Mouse (Mus musculus): Measurements from ENCODE around the gene Tmem11. TPM values are rescaled to one million over a fixed set of nuclear protein-coding genes. Genes with fewer than 3 reads are reported as not detected.

Tmem11 gene
- polyA plus RNA-seq, 1 experiment from 2014 or later, result 53.9 TPM

DNA sequence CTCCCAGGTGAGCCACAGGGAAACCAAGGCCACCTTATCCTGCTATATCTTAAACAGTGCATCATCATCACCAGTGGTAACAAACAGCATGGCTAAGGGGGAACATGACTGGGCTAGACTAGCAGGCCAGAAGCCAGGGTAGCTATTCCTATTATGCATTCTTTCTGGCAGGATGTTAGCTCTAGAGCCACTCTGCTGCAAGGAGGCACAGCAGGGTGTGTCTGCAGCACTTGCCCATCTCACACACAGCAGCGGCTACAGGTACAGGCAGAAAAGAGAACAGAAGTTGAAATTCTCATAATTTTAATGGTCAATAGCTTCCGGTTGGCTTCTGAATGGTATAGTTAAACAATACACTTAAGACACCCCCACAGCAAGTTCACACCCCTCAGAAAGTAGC lies 14.9 kb downstream of the Tmem11 start:
- peaks cover 58% of the 10 kb centered on the region for H3K4me1 ChIP-seq (replicated peaks)
- H3K27ac ChIP-seq (ENCODE audit: poor library complexity, severe bottlenecking), result peak overlapping the region; percentile 63; the same call in 1 of the 2 replicates
- H3K36me3 ChIP-seq, result peaks cover 57% of the 10 kb centered on the region
- H3K4me3 ChIP-seq, result no peak overlapping the region
- no peaks in the 10 kb centered on the region for H3K9me3 ChIP-seq (replicated peaks)
- no peak overlapping the region for H3K4me2 ChIP-seq
- H3K27me3 ChIP-seq (replicated peaks), result no peaks in the 10 kb centered on the region
- ATAC-seq (ENCODE audit: insufficient number of reproducible peaks, low FRiP score), result no peak
- peak overlapping the region; percentile 3; the same call in 1 of the 2 replicates for H3K9ac ChIP-seq
- 81% methylated on average over 2 of the region's 2 CpGs for WGBS

DNA sequence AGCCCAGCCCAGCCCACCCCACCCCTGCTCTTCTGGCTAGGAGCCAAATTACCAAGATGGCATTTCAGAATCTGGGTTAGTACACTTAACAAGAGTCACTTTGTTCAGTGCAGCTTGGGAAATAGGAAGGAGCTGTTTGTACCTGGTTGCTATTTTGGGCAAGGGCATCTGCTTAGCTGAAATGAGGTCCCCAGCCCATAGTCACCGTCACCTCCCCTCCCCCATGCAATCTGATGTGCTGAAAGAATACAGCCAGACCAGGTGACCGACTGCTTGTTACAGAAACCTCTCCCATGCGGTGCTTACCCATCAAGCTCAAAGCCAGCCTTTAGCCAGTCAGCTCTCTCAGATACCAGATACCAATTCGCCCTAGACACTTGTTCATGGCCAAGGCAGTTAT lies 15.9 kb downstream of the Tmem11 start:
- Histone ChIP-seq H3K9me3 (replicated peaks) (no peaks in the 10 kb centered on the region), H3K27me3 (replicated peaks) (no peaks in the 10 kb centered on the region), H3K27ac (ENCODE audit: poor library complexity, severe bottlenecking) (peak overlapping the region; percentile 63), H3K4me1 (replicated peaks) (peaks cover 58% of the 10 kb centered on the region), H3K9ac (no peak overlapping the region), H3K4me2 (peak overlapping the region; percentile 33; the same call in 1 of the 2 replicates), H3K36me3 (peaks cover 61% of the 10 kb centered on the region), H3K4me3 (no peak overlapping the region)
- ATAC-seq (ENCODE audit: insufficient number of reproducible peaks, low FRiP score), result peak; percentile 43; the same call in 1 of the 2 replicates
- 41% methylated on average over 4 of the region's 4 CpGs for WGBS

DNA sequence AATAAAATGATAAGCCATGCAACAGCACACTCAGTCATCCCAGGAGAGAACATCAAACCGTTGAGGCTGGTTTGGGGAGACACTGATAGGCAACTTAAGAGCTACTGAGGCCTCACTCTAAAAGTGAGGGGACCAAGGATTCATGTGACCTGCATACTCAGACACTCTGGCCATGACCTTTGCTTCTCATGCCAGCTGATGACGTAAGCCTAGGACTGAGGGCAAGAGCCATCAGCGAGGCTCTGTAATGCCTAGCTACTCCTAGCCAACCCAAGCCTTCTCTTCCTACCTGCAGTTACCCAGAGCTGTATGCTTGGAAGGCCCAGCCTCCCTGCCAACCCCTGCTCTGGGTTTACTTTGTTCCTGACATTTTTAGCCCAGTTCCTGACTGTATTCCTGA lies 17.1 kb downstream of the Tmem11 start:
- Histone ChIP-seq H3K27ac (ENCODE audit: poor library complexity, severe bottlenecking) (no peak overlapping the region), H3K9me3 (replicated peaks) (no peaks in the 10 kb centered on the region), H3K4me2 (no peak overlapping the region), H3K4me3 (no peak overlapping the region), H3K9ac (no peak overlapping the region), H3K4me1 (replicated peaks) (peaks cover 46% of the 10 kb centered on the region), H3K36me3 (peaks cover 72% of the 10 kb centered on the region), H3K27me3 (replicated peaks) (no peaks in the 10 kb centered on the region)
- 68% methylated on average over 3 of the region's 3 CpGs for WGBS
- no peak for ATAC-seq (ENCODE audit: insufficient number of reproducible peaks, low FRiP score)

DNA sequence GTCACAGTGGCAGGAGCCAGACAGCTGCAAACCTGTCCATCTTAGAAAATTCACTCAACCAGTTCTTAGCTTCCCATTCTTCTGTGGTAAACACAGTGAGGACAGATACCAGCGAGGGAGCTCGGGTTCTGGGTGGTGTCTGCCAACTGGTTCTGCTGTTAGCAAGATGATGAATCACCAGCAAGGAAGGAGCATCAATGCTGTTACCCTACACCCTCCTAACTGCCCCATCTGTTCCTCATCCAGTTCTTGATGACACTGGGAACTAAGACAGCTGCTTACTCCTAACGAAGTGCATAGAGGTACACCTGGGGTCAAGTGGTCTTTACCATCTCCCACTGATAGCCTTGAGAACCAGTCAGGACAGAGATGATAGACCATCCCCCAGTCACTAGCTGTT lies 22.5 kb downstream of the Tmem11 start:
- H3K4me2 ChIP-seq, result no peak overlapping the region
- no peak for ATAC-seq (ENCODE audit: insufficient number of reproducible peaks, low FRiP score)
- peaks cover under 1% of the 10 kb centered on the region; the same call in 1 of the 2 replicates for H3K4me1 ChIP-seq (replicated peaks)
- 60% methylated on average over 3 of the region's 3 CpGs for WGBS
- H3K9ac ChIP-seq, result no peak overlapping the region
- peaks cover 84% of the 10 kb centered on the region for H3K36me3 ChIP-seq
- H3K4me3 ChIP-seq, result no peak overlapping the region
- H3K27ac ChIP-seq (ENCODE audit: poor library complexity, severe bottlenecking), result no peak overlapping the region
- H3K27me3 ChIP-seq (replicated peaks), result no peaks in the 10 kb centered on the region
- no peaks in the 10 kb centered on the region for H3K9me3 ChIP-seq (replicated peaks)

DNA sequence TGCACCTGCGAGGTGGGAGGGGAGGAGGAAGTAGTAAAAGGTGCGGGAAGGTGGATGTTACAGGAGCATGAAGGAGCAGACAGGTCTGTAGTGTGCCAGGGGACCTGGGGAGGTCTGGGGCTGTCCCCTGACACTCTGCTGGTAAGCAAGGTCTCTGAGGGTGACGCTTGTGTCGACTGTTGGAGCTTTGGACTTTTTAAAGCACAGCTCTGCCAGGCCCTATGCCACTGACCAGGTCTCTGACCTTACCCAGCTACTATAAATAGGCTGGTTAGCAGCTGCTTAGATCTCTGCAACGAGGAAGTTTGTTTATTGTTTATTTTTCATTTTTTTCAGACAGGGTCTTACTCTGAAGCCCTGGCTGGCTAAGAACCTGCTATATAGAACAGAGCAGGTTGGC lies 33.7 kb downstream of the Tmem11 start:
- WGBS, result 76% methylated on average over 5 of the region's 5 CpGs
- ATAC-seq (ENCODE audit: insufficient number of reproducible peaks, low FRiP score), result no peak

DNA sequence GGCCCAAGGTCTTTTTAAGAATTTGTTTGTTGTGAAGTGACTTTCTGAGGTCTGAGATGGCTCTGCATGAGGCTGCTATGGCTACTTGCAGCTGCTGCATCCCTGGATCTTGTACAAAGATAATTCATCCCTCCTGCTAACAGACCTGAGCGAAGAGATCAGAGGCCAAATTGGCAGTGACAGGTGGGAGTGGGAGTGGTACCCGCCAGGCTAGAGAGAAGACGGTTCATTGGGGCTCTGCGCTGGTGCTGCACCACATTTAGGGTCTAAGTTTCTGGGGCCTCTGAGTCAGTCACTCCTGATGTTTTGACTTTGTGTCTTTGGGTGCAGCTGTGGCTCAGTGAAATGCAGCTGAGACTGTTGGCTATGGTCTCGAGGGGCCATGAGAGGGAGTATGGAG lies 35.7 kb downstream of the Tmem11 start:
- no peak overlapping the region for H3K4me3 ChIP-seq
- H3K27ac ChIP-seq (ENCODE audit: poor library complexity, severe bottlenecking), result no peak overlapping the region
- H3K9ac ChIP-seq, result no peak overlapping the region
- H3K9me3 ChIP-seq (replicated peaks), result no peaks in the 10 kb centered on the region
- ATAC-seq (ENCODE audit: insufficient number of reproducible peaks, low FRiP score), result no peak
- H3K27me3 ChIP-seq (replicated peaks), result no peaks in the 10 kb centered on the region
- 83% methylated on average over 5 of the region's 5 CpGs for WGBS
- H3K4me1 ChIP-seq (replicated peaks), result no peaks in the 10 kb centered on the region
- no peak overlapping the region for H3K4me2 ChIP-seq
- H3K36me3 ChIP-seq, result peaks cover 28% of the 10 kb centered on the region

More for the DNA sequence above, 33.7 kb downstream of the Tmem11 start:
- Histone ChIP-seq H3K27ac (ENCODE audit: poor library complexity, severe bottlenecking) (no peak overlapping the region), H3K4me2 (no peak overlapping the region), H3K36me3 (peaks cover 40% of the 10 kb centered on the region), H3K27me3 (replicated peaks) (no peaks in the 10 kb centered on the region), H3K9me3 (replicated peaks) (no peaks in the 10 kb centered on the region), H3K9ac (no peak overlapping the region), H3K4me3 (no peak overlapping the region), H3K4me1 (replicated peaks) (no peaks in the 10 kb centered on the region)

DNA sequence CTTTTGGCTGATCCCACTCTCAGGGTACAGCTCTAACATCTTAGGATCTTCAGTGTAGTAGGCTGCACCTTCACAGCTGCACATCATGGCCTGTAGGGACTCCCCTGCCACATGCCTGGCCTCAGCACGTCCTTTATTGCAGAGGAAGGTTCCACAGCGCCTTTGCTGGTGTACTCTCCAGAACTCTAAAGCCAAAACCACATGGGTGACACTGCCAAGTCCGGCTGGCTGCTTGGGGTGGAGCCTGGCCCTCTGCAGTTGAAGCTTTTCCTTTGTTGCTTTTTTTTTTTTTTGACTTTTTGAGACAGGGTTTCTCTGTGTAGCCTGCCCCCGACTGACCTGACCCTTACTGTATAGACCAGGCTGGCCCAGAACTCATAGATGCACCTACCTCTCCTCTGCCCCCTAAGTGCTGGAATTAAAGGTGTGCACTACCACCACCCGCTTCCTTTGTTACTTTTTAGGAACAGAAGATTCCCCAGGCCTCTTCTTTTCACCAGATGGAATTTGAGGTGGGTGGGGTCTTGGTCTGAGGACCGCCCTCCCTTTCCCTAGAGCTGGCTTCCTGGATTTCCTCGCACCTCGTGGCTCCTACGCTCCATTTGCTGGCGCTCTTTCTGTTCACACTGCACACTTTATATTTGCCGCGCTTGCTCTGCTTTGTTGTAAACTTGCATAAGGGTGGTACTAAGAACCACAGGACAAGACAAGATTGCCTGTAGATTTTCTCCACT lies 37.4 kb downstream of the Tmem11 start:
- Histone ChIP-seq H3K27ac (ENCODE audit: poor library complexity, severe bottlenecking) (no peak overlapping the region), H3K9me3 (replicated peaks) (no peaks in the 10 kb centered on the region), H3K27me3 (replicated peaks) (no peaks in the 10 kb centered on the region), H3K36me3 (peaks cover 24% of the 10 kb centered on the region), H3K4me3 (no peak overlapping the region), H3K4me2 (no peak overlapping the region), H3K9ac (no peak overlapping the region), H3K4me1 (replicated peaks) (no peaks in the 10 kb centered on the region)
- no peak for ATAC-seq (ENCODE audit: insufficient number of reproducible peaks, low FRiP score)
- WGBS, result 77% methylated on average over 12 of the region's 12 CpGs

DNA sequence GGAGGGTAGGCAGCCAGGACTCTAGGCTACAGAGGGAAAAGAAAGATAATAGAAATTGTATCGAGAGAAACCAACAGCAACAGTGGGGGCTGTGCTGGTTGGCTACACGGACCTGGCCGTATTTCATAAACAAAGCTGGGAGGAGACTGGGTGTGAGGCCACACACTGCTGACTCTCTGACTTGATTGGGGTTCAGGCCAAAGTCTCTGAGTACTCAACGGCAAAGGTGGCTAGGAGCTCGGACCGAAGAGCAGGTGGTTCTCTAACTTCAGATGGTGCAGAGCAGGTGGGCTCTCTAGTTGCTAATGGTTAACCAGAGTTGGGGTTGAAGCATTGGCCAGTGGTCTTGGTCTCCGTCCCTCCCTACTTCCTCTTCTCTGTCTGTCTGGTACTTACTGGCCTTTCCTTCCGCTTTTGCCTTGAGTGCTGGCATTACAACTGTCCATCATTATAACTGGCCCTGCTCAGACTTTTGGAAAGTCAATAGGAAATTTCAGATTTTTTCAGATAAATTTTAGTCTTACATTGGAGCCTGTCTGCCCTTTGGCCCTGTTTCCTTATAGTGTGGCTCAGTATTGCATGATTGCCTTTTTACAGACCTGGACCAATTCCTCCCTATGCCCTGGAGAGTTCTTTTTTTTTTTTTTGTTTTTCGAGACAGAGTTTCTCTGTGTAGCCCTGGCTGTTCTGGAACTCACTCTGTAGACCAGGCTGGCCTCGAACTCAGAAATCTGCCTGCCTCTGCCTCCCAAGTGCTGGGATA lies 41.2 kb downstream of the Tmem11 start:
- Histone ChIP-seq H3K36me3 (peaks cover 7% of the 10 kb centered on the region), H3K27ac (ENCODE audit: poor library complexity, severe bottlenecking) (no peak overlapping the region), H3K4me1 (replicated peaks) (no peaks in the 10 kb centered on the region), H3K27me3 (replicated peaks) (no peaks in the 10 kb centered on the region), H3K9me3 (replicated peaks) (no peaks in the 10 kb centered on the region), H3K4me2 (no peak overlapping the region), H3K4me3 (no peak overlapping the region), H3K9ac (no peak overlapping the region)
- ATAC-seq (ENCODE audit: insufficient number of reproducible peaks, low FRiP score), result no peak
- 85% methylated on average over 10 of the region's 10 CpGs for WGBS

DNA sequence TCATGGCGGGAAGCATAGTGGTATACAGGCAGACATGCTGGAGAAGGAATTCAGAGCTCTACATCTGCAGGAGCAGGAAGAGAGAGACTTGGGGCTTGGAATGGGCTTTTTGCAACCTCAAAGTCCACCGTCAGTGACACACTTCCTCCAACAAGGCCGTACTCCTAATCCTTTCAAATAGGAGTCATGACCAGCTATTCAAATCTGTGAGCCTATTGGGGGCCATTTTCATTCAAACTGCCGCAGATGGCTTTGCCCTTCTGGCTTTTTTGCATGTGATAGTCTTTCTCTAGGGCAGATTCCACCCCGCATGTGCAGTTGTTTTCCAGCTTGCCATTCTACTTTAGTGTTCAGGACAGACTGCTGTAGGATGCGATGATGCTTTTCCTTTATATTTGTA lies 42.2 kb downstream of the Tmem11 start:
- Histone ChIP-seq H3K4me2 (no peak overlapping the region), H3K27me3 (replicated peaks) (no peaks in the 10 kb centered on the region), H3K9me3 (replicated peaks) (no peaks in the 10 kb centered on the region), H3K9ac (no peak overlapping the region), H3K27ac (ENCODE audit: poor library complexity, severe bottlenecking) (no peak overlapping the region), H3K36me3 (peaks cover 7% of the 10 kb centered on the region), H3K4me1 (replicated peaks) (no peaks in the 10 kb centered on the region), H3K4me3 (no peak overlapping the region)
- ATAC-seq (ENCODE audit: insufficient number of reproducible peaks, low FRiP score), result no peak
- 89% methylated on average over 6 of the region's 6 CpGs for WGBS

DNA sequence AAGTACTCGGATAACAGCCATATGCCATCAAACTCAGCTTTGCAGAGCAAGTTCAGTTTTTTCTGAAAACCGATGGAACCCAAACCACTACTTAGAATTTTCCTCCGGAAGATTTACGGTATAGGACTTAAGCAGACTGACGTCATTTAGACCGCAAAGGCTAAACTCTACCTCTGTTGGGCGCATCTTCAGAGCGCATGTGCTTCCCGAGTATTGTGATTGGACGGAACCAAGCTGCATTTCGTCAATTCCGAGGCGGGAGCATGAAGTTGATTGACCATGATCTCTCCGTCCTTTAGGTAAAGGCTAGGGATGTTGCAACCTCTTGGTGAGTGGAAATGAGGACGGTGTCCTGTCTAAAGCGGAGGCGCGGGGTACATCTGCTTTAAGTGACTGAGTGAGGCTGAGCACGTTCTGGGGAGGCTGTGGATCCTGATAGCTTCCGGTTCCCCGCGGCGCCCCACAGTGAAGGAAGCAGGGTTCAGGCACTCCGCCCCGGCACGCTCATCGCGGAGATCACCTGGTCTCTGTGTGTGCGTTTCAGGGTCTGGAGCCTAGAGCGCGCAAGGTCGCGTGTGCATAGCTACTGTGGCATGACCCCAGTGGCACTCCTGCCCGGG lies 48.5 kb downstream of the Tmem11 start, which contains the start of gene Dhrs7b:
Gene Dhrs7b (plus strand): TSS at position 199 of the 620 bp plus-strand sequence.
- ATAC-seq (ENCODE audit: insufficient number of reproducible peaks, low FRiP score), result peak; percentile 94
- peaks cover 5% of the 10 kb centered on the region for H3K4me1 ChIP-seq (replicated peaks)
- H3K9me3 ChIP-seq (replicated peaks), result no peaks in the 10 kb centered on the region
- H3K9ac ChIP-seq, result peak within 1 kb of the TSS; percentile 81
- H3K27me3 ChIP-seq (replicated peaks), result no peaks in the 10 kb centered on the region
- peak within 1 kb of the TSS; percentile 76 for H3K4me2 ChIP-seq
- H3K36me3 ChIP-seq, result peaks cover 3% of the 10 kb centered on the region; the same call in 1 of the 2 replicates
- peak within 1 kb of the TSS; percentile 66 for H3K4me3 ChIP-seq
- WGBS, result under 1% methylated on average over 34 of the region's 34 CpGs
- H3K27ac ChIP-seq (ENCODE audit: poor library complexity, severe bottlenecking), result peak within 1 kb of the TSS; percentile 46

DNA sequence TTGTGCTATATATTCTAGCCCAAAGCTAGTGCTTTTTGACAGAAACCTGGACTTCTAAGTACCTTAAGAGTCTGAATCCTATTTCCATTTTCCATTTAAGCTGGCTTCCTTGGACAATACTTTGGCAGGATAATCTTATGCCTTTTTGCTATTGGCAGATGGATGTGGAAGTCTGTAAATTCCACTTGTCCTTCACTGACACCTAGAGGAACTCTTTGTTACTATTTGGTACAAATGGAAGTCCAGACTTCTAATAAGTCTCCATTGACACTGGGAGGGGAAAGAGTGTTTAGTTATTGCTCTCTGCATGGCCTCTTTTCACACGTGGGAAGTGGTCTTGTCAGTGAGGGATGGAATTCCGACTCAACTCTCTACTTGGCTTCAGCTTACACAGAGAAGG lies 50.2 kb downstream of the Tmem11 start:
- 21% methylated on average over 2 of the region's 2 CpGs for WGBS
- Histone ChIP-seq H3K27me3 (replicated peaks) (no peaks in the 10 kb centered on the region), H3K36me3 (no peaks in the 10 kb centered on the region), H3K4me3 (no peak overlapping the region), H3K4me1 (replicated peaks) (peaks cover 5% of the 10 kb centered on the region), H3K9me3 (replicated peaks) (no peaks in the 10 kb centered on the region), H3K27ac (ENCODE audit: poor library complexity, severe bottlenecking) (no peak overlapping the region), H3K4me2 (no peak overlapping the region), H3K9ac (no peak overlapping the region)
- ATAC-seq (ENCODE audit: insufficient number of reproducible peaks, low FRiP score), result no peak

Measured in heart, embryonic 12.5 days (tissue).